Mouse (Mus musculus) right cerebral cortex, postnatal 36 days (tissue): ENCODE data around the gene Atxn3.

Experiments used
- DNase-seq, 2 experiments: peaks; one replicate each; pipeline ENCODE4 v3.0.0; 2022; ENCODE audit warnings: low spot score in 2 of 2, mixed read lengths in 1 of 2

Atxn3 gene

DNA sequence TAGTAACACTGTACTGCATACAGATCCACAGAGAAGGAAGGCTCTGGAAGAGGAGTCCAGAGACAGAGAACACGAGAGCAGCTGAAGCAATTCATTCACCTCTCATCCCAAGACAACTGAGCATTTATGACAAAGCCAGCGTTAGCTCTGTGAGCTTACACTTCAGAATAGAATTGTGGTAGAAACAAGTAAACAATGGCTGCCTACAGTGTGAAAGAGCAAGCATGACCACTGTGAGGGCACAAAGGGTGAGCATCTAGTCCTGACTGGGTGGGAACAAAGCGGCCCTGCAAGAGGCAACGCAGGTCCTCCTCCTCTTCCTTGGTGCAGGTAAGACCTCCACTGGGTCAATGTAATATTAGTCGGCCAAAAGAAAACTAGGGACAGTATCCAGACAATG, 67.0 kb downstream of the Atxn3 start:
- DNase-seq: no peak

DNA sequence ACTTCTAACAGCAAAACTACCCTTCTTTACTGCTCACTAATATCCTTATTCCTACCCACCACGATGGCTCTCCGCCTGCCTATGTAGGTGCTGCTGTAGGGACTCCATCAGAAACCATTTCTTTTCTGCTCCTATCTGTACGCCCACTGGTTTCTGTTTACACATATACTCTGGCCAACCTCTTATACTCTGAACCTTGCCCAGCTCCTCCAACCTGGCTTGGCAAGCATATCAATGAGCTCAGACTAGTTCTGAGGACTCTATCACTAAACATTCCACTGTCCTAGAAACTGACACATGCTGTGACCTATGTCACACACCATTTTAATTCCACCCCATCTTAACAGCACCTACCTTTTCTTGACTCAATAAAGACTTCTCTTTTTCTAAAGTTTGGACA, 68.7 kb downstream of the Atxn3 start:
- DNase-seq: no peak

DNA sequence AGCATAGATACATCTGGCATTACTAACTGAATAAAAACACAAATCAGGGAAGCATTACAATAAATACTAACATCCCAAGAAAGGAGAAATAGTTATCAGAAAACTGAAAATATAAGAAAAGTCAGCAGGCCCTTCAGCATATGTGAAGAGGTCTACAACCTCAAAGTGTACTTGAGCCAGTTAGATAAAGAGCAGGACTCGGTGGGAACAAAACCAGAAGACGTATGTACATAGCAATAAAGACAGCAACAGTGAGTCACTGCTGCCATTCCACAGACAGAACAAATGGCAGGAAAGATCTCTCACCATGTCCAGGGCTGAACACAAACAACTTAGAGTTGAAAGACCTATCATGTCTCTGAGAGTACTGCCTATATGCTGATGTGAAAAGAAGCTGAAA, 69.7 kb downstream of the Atxn3 start:
- DNase-seq: no peak

GRCm38 (mm10) chr12:101884926-101885325, 73.1 kb downstream of the Atxn3 start:
- no peak for DNase-seq

- no peak for DNase-seq
Observed at GRCm38 (mm10) chr12:101876374-101876773, 81.7 kb downstream of the Atxn3 start.

- no peak for DNase-seq
Observed at GRCm38 (mm10) chr12:101875107-101875506, 82.9 kb downstream of the Atxn3 start.
